Mouse (Mus musculus) layer of hippocampus, adult 9-11 months (tissue): ENCODE results near the gene Tdp1.

ENCODE experiments used
- DNase-seq: peaks from one replicate; pipeline ENCODE4 v3.0.0; 2022

Tdp1 gene

GRCm38 (mm10) chr12:99899991-99900390 lies 15.7 kb downstream of the Tdp1 start:
- no peak for DNase-seq

- DNase-seq: no peak
These were observed 17.9 kb downstream of the Tdp1 start for GRCm38 (mm10) chr12:99901973-99902866.

- DNase-seq: no peak
These were observed 18.6 kb downstream of the Tdp1 start for GRCm38 (mm10) chr12:99902867-99903370.

GRCm38 (mm10) chr12:99904537-99904936 lies 20.2 kb downstream of the Tdp1 start:
- no peak for DNase-seq

GRCm38 (mm10) chr12:99911466-99911865 lies 27.1 kb downstream of the Tdp1 start:
- DNase-seq: no peak

- peak; percentile 33 for DNase-seq
These were observed 33.6 kb downstream of the Tdp1 start for GRCm38 (mm10) chr12:99917800-99918427.

GRCm38 (mm10) chr12:99919636-99920035 lies 35.3 kb downstream of the Tdp1 start:
- DNase-seq: no peak

- no peak for DNase-seq
These were observed 36.7 kb downstream of the Tdp1 start for GRCm38 (mm10) chr12:99921045-99921444.

- DNase-seq: peak; percentile 57
These were observed 38.9 kb downstream of the Tdp1 start for GRCm38 (mm10) chr12:99923131-99923606.

- DNase-seq: no peak
These were observed 39.4 kb downstream of the Tdp1 start for GRCm38 (mm10) chr12:99923703-99924102.

- DNase-seq: no peak
These were observed 44.0 kb downstream of the Tdp1 start for GRCm38 (mm10) chr12:99928311-99928710.

GRCm38 (mm10) chr12:99929160-99929559 lies 44.8 kb downstream of the Tdp1 start:
- no peak for DNase-seq

GRCm38 (mm10) chr12:99932245-99932644 lies 47.9 kb downstream of the Tdp1 start:
- DNase-seq: no peak

GRCm38 (mm10) chr12:99933630-99934029 lies 49.3 kb downstream of the Tdp1 start:
- DNase-seq: no peak

GRCm38 (mm10) chr12:99935403-99935802 lies 51.1 kb downstream of the Tdp1 start:
- DNase-seq: no peak

- DNase-seq: no peak
These were observed 54.2 kb downstream of the Tdp1 start for GRCm38 (mm10) chr12:99938476-99938875.

- no peak for DNase-seq
These were observed 54.9 kb downstream of the Tdp1 start for GRCm38 (mm10) chr12:99939179-99939578.

- no peak for DNase-seq
These were observed 56.4 kb downstream of the Tdp1 start for GRCm38 (mm10) chr12:99940704-99941103.

- DNase-seq: peak; percentile 74
These were observed 58.1 kb downstream of the Tdp1 start for GRCm38 (mm10) chr12:99942441-99942840.

GRCm38 (mm10) chr12:99952928-99953327 lies 68.6 kb downstream of the Tdp1 start:
- peak; percentile 60 for DNase-seq

- peak; percentile 31 for DNase-seq
These were observed 72.1 kb downstream of the Tdp1 start for GRCm38 (mm10) chr12:99956411-99956810.

GRCm38 (mm10) chr12:99958068-99959060 lies 74.0 kb downstream of the Tdp1 start:
- peak; percentile 37 for DNase-seq

GRCm38 (mm10) chr12:99959291-99959690 lies 75.0 kb downstream of the Tdp1 start:
- no peak for DNase-seq
